Mouse (Mus musculus): Measurements from ENCODE around the gene Pdk1.

GRCm38 (mm10) chr2:71844906-71845305 lies 28.1 kb upstream of the Pdk1 start:
- TF ChIP-seq POLR2A (IDR thresholded peaks at IDR 0.05; ENCODE audit: extremely low read depth, insufficient read depth, low read length) = no peak
- TF ChIP-seq CTCF (IDR thresholded peaks at IDR 0.05; ENCODE audit: extremely low read depth, insufficient read depth, low read length) = no peak

Measured in cortical plate, adult 2 months (tissue).